Mouse (Mus musculus) myocyte (in vitro differentiated cells): ENCODE data around the gene Tmem108. TPM values are rescaled to one million over a fixed set of nuclear protein-coding genes. Genes with fewer than 3 reads are reported as not detected.

ENCODE experiments used
- H3K27me3 ChIP-seq: one replicate; pipeline ENCODE4 v1.6.1; 2011; ENCODE audit not compliant: control insufficient read depth, insufficient read depth, insufficient read length
- H3K36me3 ChIP-seq: one replicate; pipeline ENCODE4 v1.6.1; 2011; ENCODE audit not compliant: control insufficient read depth, insufficient read depth
- H3K4me2 ChIP-seq: one replicate; pipeline ENCODE4 v1.6.1; 2011; ENCODE audit warnings: low read depth, control low read depth
- H3K4me3 ChIP-seq: one replicate; pipeline ENCODE4 v1.5.1; 2011; ENCODE audit warnings: mild to moderate bottlenecking, control low read depth, moderate library complexity
- H3K79me2 ChIP-seq: one replicate; pipeline ENCODE4 v1.6.1; 2011; ENCODE audit not compliant: control insufficient read depth, insufficient read depth
- H3ac ChIP-seq: one replicate; pipeline ENCODE4 v1.6.1; 2011; ENCODE audit not compliant: control insufficient read depth, insufficient read length
- CEBPB ChIP-seq: IDR thresholded peaks from 2 replicates; pipeline ENCODE4 v1.6.1; 2011; ENCODE audit warnings: mild to moderate bottlenecking, moderate library complexity; ENCODE audit not compliant: poor library complexity, insufficient read depth, severe bottlenecking
- E2F4 ChIP-seq: IDR thresholded peaks from one replicate; pipeline ENCODE4 v1.6.1; 2011; ENCODE audit warnings: mild to moderate bottlenecking, control low read depth, moderate library complexity; ENCODE audit not compliant: insufficient read depth
- MAX ChIP-seq: IDR thresholded peaks from one replicate; pipeline ENCODE4 v1.6.1; 2011; ENCODE audit warnings: low read depth, mild to moderate bottlenecking, control low read depth
- MYOD1 ChIP-seq, 3 experiments: IDR thresholded peaks; one replicate each; pipeline ENCODE4 v1.6.1; 2011; ENCODE audit warnings: control low read depth in 2 of 3, low read depth in 2 of 3, mild to moderate bottlenecking in 2 of 3, moderate library complexity in 1 of 3; ENCODE audit not compliant: insufficient read length in 2 of 3, control insufficient read depth in 1 of 3
- MYOG ChIP-seq, 3 experiments: IDR thresholded peaks; one replicate each; pipeline ENCODE4 v1.6.1; 2011; ENCODE audit warnings: control low read depth in 2 of 3, low read depth in 2 of 3, mild to moderate bottlenecking in 2 of 3; ENCODE audit not compliant: insufficient read length in 2 of 3, control insufficient read depth in 1 of 3, insufficient read depth in 1 of 3
- POLR2A ChIP-seq: IDR thresholded peaks from one replicate; pipeline ENCODE4 v1.6.1; 2011; ENCODE audit warnings: low read depth, mild to moderate bottlenecking, control low read depth, moderate library complexity; ENCODE audit not compliant: insufficient read length
- POLR2AphosphoS2 ChIP-seq: IDR thresholded peaks from one replicate; pipeline ENCODE4 v1.6.1; 2011; ENCODE audit warnings: low read depth, control low read depth; ENCODE audit not compliant: insufficient read length
- REST ChIP-seq: IDR thresholded peaks from one replicate; pipeline ENCODE4 v1.6.1; 2011; ENCODE audit warnings: mild to moderate bottlenecking, control low read depth, moderate library complexity; ENCODE audit not compliant: insufficient read depth, insufficient read length
- SRF ChIP-seq: IDR thresholded peaks from one replicate; pipeline ENCODE4 v1.6.1; 2011; ENCODE audit warnings: low read depth; ENCODE audit not compliant: control insufficient read depth, insufficient read length
- TCF12 ChIP-seq: IDR thresholded peaks from one replicate; pipeline ENCODE4 v1.6.1; 2011; ENCODE audit warnings: mild to moderate bottlenecking, control low read depth; ENCODE audit not compliant: poor library complexity, insufficient read depth, severe bottlenecking
- TCF3 ChIP-seq: IDR thresholded peaks from one replicate; pipeline ENCODE4 v1.6.1; 2011; ENCODE audit warnings: low read depth, control low read depth; ENCODE audit not compliant: insufficient read length
- USF1 ChIP-seq: IDR thresholded peaks from one replicate; pipeline ENCODE4 v1.6.1; 2011; ENCODE audit warnings: low read depth, mild to moderate bottlenecking, control low read depth, moderate library complexity
- polyA plus RNA-seq: library from polyadenylated mRNA; unstranded; fragments of >200 nt; fragmentation: generic; extraction: Trizol; gene quantifications from one replicate; pipeline ENCODE4 v1.2.1, GENCODE M21; 2012; ENCODE audit warnings: missing spikeins

Gene Tmem108
- polyA plus RNA-seq, 1 experiment: not detected

GRCm38 (mm10) chr9:103624649-103625048 lies 137.0 kb downstream of the Tmem108 start:
- H3K79me2 ChIP-seq: no peaks in the 10 kb centered on the region
- H3K4me2 ChIP-seq: no peak overlapping the region
- H3K4me3 ChIP-seq: no peak overlapping the region
- no peak for TF ChIP-seq CEBPB
- TF ChIP-seq POLR2A: no peak
- TF ChIP-seq MYOG (IDR thresholded peaks at IDR 0.05; ENCODE audit: control insufficient read depth in 1 of 3, insufficient read depth in 1 of 3, insufficient read length in 2 of 3, low read depth in 2 of 3): no peak
- no peak for TF ChIP-seq REST
- TF ChIP-seq USF1: no peak
- no peak for TF ChIP-seq TCF12
- no peak for TF ChIP-seq E2F4
- TF ChIP-seq POLR2AphosphoS2: no peak
- TF ChIP-seq MYOD1 (IDR thresholded peaks at IDR 0.05; ENCODE audit: control insufficient read depth in 1 of 3, insufficient read length in 2 of 3, low read depth in 2 of 3): no peak
- TF ChIP-seq SRF: no peak
- no peak for TF ChIP-seq MAX
- no peak for TF ChIP-seq TCF3
- no peak overlapping the region for H3ac ChIP-seq
- no peaks in the 10 kb centered on the region for H3K36me3 ChIP-seq
- peaks cover 5% of the 10 kb centered on the region for H3K27me3 ChIP-seq

GRCm38 (mm10) chr9:103623560-103624316 lies 137.9 kb downstream of the Tmem108 start:
- H3K79me2 ChIP-seq: no peaks in the 10 kb centered on the region

DNA sequence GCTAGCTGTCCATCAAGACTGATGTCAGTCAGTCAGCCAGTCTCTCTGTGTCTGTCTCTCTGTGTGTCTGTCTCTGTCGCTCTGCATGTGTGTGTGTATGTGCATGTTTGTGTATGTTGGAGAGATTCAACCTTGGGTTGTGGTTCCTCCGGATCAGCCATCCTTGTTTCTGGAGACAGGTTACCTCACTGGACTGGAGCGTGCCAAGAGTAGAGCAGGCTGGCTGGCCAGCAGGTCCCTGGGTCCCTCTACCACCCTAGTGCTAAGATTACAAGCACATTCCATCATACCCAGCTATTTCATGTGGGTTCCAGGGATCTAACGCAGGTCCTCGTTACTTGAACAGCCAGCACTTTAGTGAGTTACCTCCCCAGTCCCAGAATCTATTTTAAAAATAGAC lies 138.6 kb downstream of the Tmem108 start:
- H3K27me3 ChIP-seq: peaks cover 5% of the 10 kb centered on the region
- H3K79me2 ChIP-seq: no peaks in the 10 kb centered on the region
- H3K4me2 ChIP-seq: no peak overlapping the region
- H3K36me3 ChIP-seq: no peaks in the 10 kb centered on the region
- TF ChIP-seq E2F4 (no peak), POLR2AphosphoS2 (no peak), TCF3 (no peak), CEBPB (no peak), REST (no peak), USF1 (no peak), MAX (no peak), MYOD1 (IDR thresholded peaks at IDR 0.05; ENCODE audit: control insufficient read depth in 1 of 3, insufficient read length in 2 of 3, low read depth in 2 of 3) (no peak)
- H3ac ChIP-seq: no peak overlapping the region
- no peak overlapping the region for H3K4me3 ChIP-seq

More at GRCm38 (mm10) chr9:103623560-103624316, 137.9 kb downstream of the Tmem108 start:
- Histone ChIP-seq H3K4me3 (no peak overlapping the region), H3K27me3 (peaks cover 5% of the 10 kb centered on the region), H3ac (no peak overlapping the region), H3K36me3 (no peaks in the 10 kb centered on the region), H3K4me2 (no peak overlapping the region)
- TF ChIP-seq TCF12 (no peak), REST (no peak), TCF3 (no peak), POLR2AphosphoS2 (no peak), SRF (no peak), MAX (no peak), USF1 (no peak), E2F4 (no peak), MYOG (IDR thresholded peaks at IDR 0.05; ENCODE audit: control insufficient read depth in 1 of 3, insufficient read depth in 1 of 3, insufficient read length in 2 of 3, low read depth in 2 of 3) (no peak), CEBPB (no peak), POLR2A (no peak), MYOD1 (IDR thresholded peaks at IDR 0.05; ENCODE audit: control insufficient read depth in 1 of 3, insufficient read length in 2 of 3, low read depth in 2 of 3) (no peak)

DNA sequence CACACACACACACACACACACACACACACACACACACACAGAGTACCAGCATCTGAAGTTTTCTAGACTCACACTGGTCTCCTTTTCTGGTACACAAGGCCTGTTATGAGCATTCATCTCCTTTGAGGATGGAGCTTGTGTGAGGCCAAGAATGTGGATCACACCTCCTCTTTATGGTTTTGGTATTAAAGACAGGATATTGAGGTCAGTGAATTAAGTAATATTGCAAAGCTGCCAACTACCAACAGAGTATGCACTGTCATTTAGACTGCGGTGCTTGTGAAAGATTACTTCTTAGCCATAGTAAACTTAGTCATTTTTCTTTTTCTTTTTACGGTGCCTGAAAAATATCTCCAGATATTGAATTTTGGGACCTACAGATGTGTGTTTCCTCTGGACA lies 139.8 kb downstream of the Tmem108 start:
- no peak overlapping the region for H3K4me3 ChIP-seq
- H3ac ChIP-seq: no peak overlapping the region
- TF ChIP-seq MYOD1 (IDR thresholded peaks at IDR 0.05; ENCODE audit: control insufficient read depth in 1 of 3, insufficient read length in 2 of 3, low read depth in 2 of 3) (no peak), POLR2A (no peak), E2F4 (no peak), MAX (no peak), TCF12 (no peak), SRF (no peak), MYOG (IDR thresholded peaks at IDR 0.05; ENCODE audit: control insufficient read depth in 1 of 3, insufficient read depth in 1 of 3, insufficient read length in 2 of 3, low read depth in 2 of 3) (no peak), CEBPB (no peak), TCF3 (no peak), POLR2AphosphoS2 (no peak), REST (no peak), USF1 (no peak)
- H3K4me2 ChIP-seq: no peak overlapping the region
- no peaks in the 10 kb centered on the region for H3K36me3 ChIP-seq
- H3K79me2 ChIP-seq: no peaks in the 10 kb centered on the region
- H3K27me3 ChIP-seq: no peaks in the 10 kb centered on the region
